Comparison of ENCODE assay signal across 11 mouse cellular contexts in the genomic region with DNA sequence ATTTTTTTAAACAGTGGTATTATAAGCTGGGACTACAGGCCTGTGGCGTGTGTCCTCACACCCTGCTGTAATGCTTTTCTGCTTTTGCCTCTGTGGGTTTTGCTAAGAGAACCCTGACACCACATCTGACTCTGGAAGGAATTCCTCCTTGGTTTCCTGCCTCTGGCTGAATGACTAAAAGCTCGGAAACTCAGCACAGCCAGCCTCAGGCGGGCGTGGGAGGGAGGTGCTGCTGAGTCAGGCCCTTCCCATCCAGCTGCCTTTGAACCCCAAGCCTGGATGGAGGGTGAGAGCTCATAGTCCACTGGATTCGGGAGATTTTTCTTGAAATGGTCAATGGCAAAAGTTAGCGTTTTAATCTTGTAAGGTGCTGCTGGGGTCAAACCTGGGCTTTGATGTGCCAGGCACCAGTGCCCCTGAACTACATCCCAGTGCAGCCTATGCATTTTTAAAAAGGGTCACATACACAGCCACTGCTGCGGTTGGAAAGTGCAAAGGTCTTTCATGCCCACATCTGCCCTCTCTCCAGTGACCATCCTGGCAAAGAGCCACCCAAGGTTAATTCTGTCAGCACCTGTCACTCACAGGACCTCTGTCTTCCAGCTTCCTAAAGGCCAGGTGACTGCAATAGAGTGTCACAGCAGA. TPM values are rescaled to one million over a fixed set of nuclear protein-coding genes. Genes with fewer than 3 reads are reported as not detected.
DNase-seq lines count a peak whose midpoint lies in the region; ATAC-seq lines count a peak whose summit lies in the region.
"Had no signal": no experiment of that assay in that cellular context is flagged by ENCODE, and none has a peak within 500 bp of the region (broad histone marks: within the 10 kb centered on the region; RNA-seq: fewer than 3 reads in every experiment).

No protein-coding gene starts in this region.

- H3K4me1 ChIP-seq in intestine, embryonic 16.5 days (ENCODE audit: control insufficient read depth, insufficient read depth, low read length), result peaks cover 16% of the 10 kb centered on the region
- H3K4me1 ChIP-seq in stomach, embryonic 15.5 days, result peaks cover 24% of the 10 kb centered on the region

- H3K9me3 ChIP-seq in intestine, embryonic 16.5 days (ENCODE audit: control insufficient read depth, low read length), result no peaks in the 10 kb centered on the region
- no peaks in the 10 kb centered on the region for H3K9me3 ChIP-seq in stomach, embryonic 15.5 days
- H3K9me3 ChIP-seq: liver, embryonic 13.5 days had no signal

- no peak overlapping the region for H3K9ac ChIP-seq in intestine, embryonic 16.5 days (ENCODE audit: low read depth, low read length)
- no peak overlapping the region for H3K9ac ChIP-seq in stomach, embryonic 15.5 days
- H3K9ac ChIP-seq: liver, embryonic 13.5 days had no signal

- H3K4me2 ChIP-seq in intestine, embryonic 16.5 days (ENCODE audit: low read depth, low read length), result no peak overlapping the region
- H3K4me2 ChIP-seq in stomach, embryonic 15.5 days, result no peak overlapping the region
- H3K4me2 ChIP-seq: liver, embryonic 13.5 days had no signal

- ATAC-seq in intestine, embryonic 16.5 days, result peak; percentile 61; the same call in 1 of the 2 replicates
- ATAC-seq in stomach, embryonic 15.5 days (ENCODE audit: insufficient read depth, low FRiP score, low read depth), result 0 out of 2 replicates have a peak, but pooled peaks have one; percentile 21
- ATAC-seq: hindbrain, embryonic 16.5 days had no signal

- DNase-seq in adrenal gland, adult (ENCODE audit: inconsistent age in 2 of 2, low spot score in 1 of 2), result peak; percentile 67 to 83
- no peak for DNase-seq in adrenal gland, adult 8-10 months
- peak; percentile 51 for DNase-seq in right cerebral cortex, adult 18-20 months
- DNase-seq in right cerebral cortex, postnatal 14 days, result no peak
- DNase-seq in spleen, postnatal 4 days (ENCODE audit: low spot score in 2 of 2), result no peak
- DNase-seq in layer of hippocampus, adult 9-11 months, result no peak
- DNase-seq: liver, embryonic 13.5 days had no signal

- H3K27me3 ChIP-seq in intestine, embryonic 16.5 days (replicated peaks; ENCODE audit: control insufficient read depth, insufficient read depth, low read length), result no peaks in the 10 kb centered on the region
- no peaks in the 10 kb centered on the region for H3K27me3 ChIP-seq in stomach, embryonic 15.5 days (replicated peaks)
- H3K27me3 ChIP-seq: liver, embryonic 13.5 days had no signal

- WGBS in intestine, embryonic 16.5 days, result 48% methylated on average over 7 of the region's 7 CpGs
- 48% methylated on average over 7 of the region's 7 CpGs for WGBS in stomach, embryonic 15.5 days

- H3K27ac ChIP-seq in intestine, embryonic 16.5 days (ENCODE audit: low read length), result no peak overlapping the region
- no peak overlapping the region for H3K27ac ChIP-seq in stomach, embryonic 15.5 days
- H3K27ac ChIP-seq: liver, embryonic 13.5 days had no signal

- H3K36me3 ChIP-seq in intestine, embryonic 16.5 days (ENCODE audit: control insufficient read depth, insufficient read depth, low read length), result no peaks in the 10 kb centered on the region
- H3K36me3 ChIP-seq in stomach, embryonic 15.5 days, result no peaks in the 10 kb centered on the region
- H3K36me3 ChIP-seq: liver, embryonic 13.5 days had no signal

- no peak overlapping the region for H3K4me3 ChIP-seq in intestine, embryonic 16.5 days (ENCODE audit: low read length)
- H3K4me3 ChIP-seq in stomach, embryonic 15.5 days (replicated peaks), result no peak overlapping the region
- H3K4me3 ChIP-seq: erythroblast, embryonic 14.5 days; liver, embryonic 13.5 days had no signal

RNA-seq across cellular contexts. Expression of a gene that starts 42.0 kb away (rescaled TPM):
- total RNA-seq in adrenal gland, adult 8-10 months (2022), result 100 to 1,000 TPM in 1 of 4 experiments, 10 to 100 TPM in 3; 89.4 to 107 (median 93.5) TPM
- 119 and 129 TPM in 2 replicates for polyA plus RNA-seq in intestine, embryonic 16.5 days (2015; fragmentation: Nextera tagmentation; extraction: Ambion mirVana)
- 119 and 123 TPM in 2 replicates for polyA plus RNA-seq in stomach, embryonic 15.5 days (2015; fragmentation: Nextera tagmentation; extraction: Ambion mirVana)

RNA-seq across cellular contexts. Expression of a gene that starts 42.0 kb away (rescaled TPM):
- total RNA-seq in adrenal gland, adult 8-10 months (2022), result 10 to 100 TPM; 18.3 to 23.6 (median 20.1) TPM
- 22.9 and 29.2 TPM in 2 replicates for polyA plus RNA-seq in intestine, embryonic 16.5 days (2015; fragmentation: Nextera tagmentation; extraction: Ambion mirVana)
- 24.7 and 25.8 TPM in 2 replicates for polyA plus RNA-seq in stomach, embryonic 15.5 days (2015; fragmentation: Nextera tagmentation; extraction: Ambion mirVana)

Comparison
In these comparisons a context has a peak if more than half of its experiments do, and no peak if none do; other contexts are left out.
1. DNase-seq: peak in adrenal gland, adult (2 of 2) and right cerebral cortex, adult 18-20 months (single experiment); none in adrenal gland, adult 8-10 months (single experiment), right cerebral cortex, postnatal 14 days (single experiment), spleen, postnatal 4 days (0 of 2) and layer of hippocampus, adult 9-11 months (single experiment).